Mouse (Mus musculus): ENCODE measurements around the gene Gm7579.
"Not testable (repeated sequence)": the region's sequence is repeated elsewhere in the genome, so short reads cannot be mapped to it uniquely, and the experiment has no call there.

The Gm7579 gene

DNA sequence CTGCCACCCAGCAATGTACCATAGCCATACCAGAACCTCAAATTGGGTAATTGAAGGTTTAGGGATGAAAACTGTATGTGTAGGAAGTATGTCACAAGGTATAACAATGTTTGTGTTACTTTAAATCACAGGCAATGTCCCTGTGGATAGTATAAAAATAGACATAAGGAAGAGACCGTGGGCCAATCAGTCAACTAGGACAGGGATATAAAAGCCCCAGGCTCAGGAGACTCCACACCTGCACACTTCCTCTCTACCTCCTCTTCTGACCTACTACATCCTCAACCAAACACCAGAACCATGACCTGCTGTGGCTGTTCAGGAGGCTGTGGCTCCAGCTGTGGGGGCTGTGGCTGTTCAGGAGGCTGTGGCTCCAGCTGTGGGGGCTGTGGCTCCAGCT, at the start of gene Gm7579:
TSS of gene Gm7579 (plus strand) at position 301 of the 400 bp plus-strand sequence.
- DNase-seq (ENCODE audit: low spot score), result no peak

DNA sequence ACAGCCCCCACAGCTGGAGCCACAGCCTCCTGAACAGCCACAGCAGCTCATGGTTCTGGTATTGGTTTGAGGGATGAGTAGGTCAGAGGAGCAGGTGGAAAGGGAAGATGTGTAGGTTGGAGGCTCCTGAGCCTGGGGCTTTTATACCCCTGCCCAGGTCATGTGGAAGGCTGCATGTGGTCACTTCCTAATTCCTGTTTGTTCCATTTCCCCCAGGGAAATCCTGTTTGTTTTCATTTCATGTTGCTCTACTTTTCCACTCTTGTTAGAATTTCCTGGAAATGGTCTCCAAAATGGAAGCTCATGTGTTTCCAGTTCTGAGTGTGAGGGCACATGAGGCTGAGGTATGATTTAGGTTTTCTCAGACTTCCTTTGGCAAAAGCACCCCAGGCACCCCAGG, 46.0 kb upstream of the Gm7579 start, which contains the start of gene Gm4553:
TSS of gene Gm4553 (minus strand) at position 101 of the 400 bp plus-strand sequence.
- not testable (repeated sequence) for DNase-seq (ENCODE audit: low spot score)

DNA sequence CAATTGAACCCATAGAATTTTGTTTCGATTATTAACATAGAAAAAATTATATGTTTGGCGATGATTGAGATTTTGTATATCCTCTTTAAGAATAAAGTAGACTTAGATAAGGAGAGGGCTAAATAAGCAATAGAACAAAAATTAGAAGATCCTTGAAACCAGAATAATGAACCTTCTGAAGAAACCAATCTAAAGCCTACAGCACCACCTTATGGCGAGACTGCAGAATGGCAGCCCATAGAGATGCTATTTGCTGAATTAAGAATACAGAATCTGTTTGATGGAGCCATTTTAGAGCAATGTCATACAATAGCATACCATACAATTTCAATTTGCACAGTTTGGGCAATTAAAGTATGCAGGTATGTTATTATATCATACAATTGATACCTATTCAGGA, 41.8 kb upstream of the Gm7579 start:
- no peak for DNase-seq (ENCODE audit: low spot score)

DNA sequence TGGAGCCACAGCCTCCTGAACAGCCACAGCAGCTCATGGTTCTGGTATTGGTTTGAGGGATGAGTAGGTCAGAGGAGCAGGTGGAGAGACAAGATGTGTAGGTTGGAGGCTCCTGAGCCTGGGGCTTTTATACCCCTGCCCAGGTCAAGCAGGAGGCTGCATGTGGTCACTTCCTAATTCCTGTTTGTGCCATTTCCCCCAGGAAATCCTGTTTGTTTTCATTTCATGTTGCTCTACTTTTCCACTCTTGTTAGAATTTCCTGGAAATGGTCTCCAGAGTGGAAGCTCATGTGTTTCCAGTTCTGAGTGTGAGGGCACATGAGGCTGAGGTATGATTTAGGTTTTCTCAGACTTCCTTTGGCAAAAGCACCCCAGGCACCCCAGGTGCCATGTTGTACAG, 35.8 kb upstream of the Gm7579 start, which contains the start of gene Krtap5-2:
TSS of gene Krtap5-2 (minus strand) at position 101 of the 400 bp plus-strand sequence.
- not testable (repeated sequence) for DNase-seq (ENCODE audit: low spot score)

DNA sequence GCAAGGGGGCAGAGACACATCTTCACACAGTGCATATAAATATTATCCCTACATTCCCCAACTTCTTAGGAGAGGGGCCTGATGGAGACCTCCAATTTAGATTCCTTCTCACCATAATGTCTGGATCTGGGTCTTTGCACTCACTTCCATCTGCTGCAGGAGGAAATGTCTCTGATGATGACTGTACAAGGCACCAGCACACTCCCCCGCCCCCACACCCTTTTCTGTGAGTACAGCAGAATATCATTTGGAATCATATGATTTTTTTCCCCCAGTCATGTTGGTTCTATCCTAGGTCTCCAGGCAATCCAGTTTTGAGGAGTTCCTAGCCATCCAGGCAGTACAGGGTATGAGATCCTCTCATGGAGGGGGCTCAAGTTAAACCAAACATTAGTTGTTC, 33.0 kb upstream of the Gm7579 start:
- DNase-seq (ENCODE audit: low spot score), result no peak

DNA sequence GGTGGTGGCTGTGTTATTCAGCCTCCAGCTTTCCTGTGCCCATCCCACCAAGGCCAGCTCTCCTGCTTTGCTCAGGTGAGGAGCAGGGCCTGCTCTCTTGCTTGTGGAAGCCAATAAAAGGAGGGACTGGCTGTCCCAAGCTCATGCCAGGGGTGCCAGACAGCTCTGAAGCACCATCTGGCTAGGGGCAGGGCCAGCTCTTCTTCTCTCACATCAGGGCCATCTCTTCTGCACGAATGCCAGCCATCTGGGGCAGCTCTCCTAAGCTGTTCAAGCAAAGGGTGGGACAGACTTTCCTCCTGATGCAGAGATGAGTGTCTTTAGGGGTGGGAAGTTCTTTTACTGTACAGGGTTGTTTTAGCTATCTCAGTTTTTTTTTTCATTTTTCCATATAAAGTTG, 30.6 kb upstream of the Gm7579 start:
- DNase-seq (ENCODE audit: low spot score), result no peak

DNA sequence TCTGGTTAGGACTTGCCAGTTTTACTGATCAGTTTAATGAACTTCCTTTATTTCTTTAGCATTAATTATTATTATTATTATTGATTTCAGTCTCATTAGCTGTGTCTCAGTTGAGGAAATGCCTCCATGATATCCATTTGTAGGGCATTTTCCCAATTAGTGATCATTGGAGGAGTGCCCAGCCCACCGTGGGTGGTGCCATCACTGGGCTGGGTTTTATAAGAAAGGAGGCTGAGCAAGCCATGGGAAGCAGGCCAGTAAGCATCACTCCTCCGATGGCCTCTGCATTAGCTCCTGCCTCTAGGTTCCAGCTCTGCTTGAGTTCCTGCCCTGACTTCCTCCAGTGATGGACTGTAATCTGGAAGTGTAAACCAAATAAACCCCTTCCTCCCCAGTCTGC, 23.5 kb upstream of the Gm7579 start:
- no peak for DNase-seq (ENCODE audit: low spot score)

DNA sequence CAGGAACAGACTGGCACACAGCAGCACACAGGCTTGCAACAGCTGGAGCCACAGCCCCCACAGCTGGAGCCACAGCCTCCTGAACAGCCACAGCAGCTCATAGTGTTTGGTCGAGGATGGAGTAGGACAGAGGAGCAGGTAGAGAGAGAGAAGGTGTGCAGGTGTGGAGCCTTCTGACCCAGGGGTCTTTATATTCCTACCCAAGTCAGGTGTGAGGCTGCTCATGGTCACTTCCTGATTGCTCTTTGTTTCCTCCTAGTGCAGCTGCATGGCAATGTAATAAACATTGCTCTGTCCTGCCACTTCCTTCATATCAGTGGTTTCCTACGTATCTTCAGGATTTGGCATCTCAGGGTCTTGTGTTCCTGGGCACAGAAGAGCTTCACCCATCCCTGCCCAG, 21.4 kb upstream of the Gm7579 start, which contains the start of gene Gm10153:
TSS of gene Gm10153 (minus strand) at position 101 of the 400 bp plus-strand sequence.
- DNase-seq (ENCODE audit: low spot score), result no peak

DNA sequence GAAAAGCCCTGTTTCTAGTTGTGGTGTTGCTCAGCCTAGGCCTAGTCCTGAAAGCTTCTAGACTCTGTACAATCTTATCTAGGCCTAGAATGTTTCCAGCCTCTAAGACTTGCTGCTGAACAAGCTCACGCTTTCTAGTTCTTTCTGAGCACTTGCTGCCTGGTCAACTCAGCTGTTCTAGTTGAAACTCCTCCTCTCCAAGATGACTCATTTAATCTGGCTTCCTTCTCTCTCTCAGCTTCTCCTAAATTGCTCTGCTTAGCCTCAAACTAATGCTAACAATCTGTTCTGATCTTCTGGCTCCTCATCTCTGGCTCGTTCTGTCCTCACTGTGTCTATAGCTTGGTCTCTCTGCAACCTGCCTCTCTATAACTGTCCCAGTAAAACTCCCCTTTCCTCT, 12.9 kb upstream of the Gm7579 start:
- DNase-seq (ENCODE audit: low spot score), result no peak

DNA sequence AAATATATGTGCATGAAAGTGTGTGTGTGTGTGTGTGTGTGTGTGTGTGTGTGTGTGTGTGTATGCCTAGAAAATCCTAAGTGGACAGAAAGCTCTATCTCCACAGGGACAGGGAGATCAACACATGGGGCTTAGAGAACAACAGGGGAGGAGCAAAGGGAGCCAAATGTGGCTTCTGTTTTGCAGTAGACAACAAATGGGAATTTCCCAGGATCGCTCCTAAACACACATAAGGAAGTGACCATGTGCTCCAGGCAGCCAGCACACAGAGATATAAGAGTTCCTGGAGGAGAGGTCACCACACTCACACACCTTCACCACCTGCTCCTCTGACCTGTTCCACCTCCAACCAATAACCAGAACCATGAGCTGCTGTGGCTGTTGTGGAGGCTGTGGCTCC, 10.6 kb upstream of the Gm7579 start, which contains the start of gene Krtap5-3:
TSS of gene Krtap5-3 (plus strand) at position 301 of the 400 bp plus-strand sequence.
- DNase-seq (ENCODE audit: low spot score), result no peak

DNA sequence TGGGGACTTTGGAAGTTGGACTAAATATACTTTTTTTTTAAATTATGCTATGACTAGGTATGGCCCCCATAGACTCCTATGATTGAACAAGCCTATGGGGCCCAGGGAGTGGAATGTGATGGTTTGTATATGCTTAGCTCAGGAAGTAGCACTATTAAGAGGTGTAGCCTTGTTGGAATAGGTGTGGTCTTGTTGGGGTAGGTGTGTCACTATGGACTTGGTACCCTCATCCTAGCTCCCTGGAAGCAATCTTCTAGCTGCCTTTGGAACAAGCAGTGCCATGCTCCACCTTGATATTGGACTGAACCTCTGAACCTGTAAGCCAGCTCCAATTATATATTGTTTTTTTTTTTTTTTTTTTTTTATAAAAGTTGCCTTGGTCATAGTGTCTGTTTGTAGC, 6.2 kb upstream of the Gm7579 start:
- no peak for DNase-seq (ENCODE audit: low spot score)

DNA sequence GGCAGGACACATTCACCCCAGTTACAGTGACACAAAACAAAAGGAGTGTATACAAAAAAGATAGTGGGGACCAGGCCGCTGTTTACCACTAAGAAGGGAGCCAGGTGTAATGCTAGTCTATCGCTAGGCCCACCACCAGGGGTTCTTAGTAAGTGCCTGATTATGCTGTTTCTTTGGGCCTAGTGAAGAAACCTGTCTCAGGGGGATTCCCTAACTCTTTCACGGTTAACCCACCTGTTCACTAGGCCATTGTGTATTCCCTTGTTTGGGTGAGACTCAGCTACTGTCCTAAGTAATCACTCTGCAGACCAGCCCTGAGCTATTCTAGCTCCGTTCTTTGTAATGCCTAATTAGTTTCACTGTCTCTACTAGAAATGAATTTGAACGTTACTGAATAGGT, 4.8 kb upstream of the Gm7579 start:
- not testable (repeated sequence) for DNase-seq (ENCODE audit: low spot score)

DNA sequence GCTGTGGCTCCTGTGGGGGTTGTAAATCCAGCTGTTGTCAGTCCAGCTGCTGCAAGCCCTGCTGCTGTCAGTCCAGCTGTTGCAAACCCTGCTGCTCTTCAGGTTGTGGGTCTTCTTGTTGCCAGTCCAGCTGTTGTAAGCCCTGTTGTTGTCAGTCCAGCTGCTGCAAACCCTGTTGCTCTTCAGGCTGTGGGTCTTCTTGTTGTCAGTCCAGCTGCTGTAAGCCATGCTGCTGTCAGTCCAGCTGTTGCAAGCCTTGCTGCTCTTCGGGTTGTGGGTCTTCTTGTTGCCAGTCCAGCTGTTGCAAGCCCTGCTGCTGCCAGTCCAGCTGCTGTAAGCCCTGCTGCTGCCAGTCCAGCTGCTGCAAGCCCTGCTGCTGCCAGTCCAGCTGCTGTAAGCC, 477 bp downstream of the Gm7579 start:
- not testable (repeated sequence) for DNase-seq (ENCODE audit: low spot score)

DNA sequence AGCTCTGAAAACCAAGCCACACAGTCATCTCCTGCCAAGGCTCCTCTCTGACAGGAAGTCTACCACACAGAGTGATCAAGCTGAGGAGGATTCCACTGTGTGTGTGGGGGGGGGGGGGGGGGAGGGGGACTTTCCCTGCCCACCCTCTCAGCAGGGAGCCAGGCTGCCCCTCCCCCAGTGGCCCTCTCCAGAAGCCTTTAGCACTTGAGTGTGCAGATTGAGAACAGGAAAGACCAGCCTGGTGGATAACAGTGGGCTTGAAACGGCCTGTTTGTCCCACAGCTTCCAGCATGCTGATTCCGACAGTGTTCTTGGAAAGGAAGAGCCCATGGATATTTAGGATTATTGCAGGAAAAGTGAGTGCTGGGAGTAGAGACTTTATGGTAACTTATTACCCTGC, 12.9 kb downstream of the Gm7579 start:
- no peak for DNase-seq (ENCODE audit: low spot score)

DNA sequence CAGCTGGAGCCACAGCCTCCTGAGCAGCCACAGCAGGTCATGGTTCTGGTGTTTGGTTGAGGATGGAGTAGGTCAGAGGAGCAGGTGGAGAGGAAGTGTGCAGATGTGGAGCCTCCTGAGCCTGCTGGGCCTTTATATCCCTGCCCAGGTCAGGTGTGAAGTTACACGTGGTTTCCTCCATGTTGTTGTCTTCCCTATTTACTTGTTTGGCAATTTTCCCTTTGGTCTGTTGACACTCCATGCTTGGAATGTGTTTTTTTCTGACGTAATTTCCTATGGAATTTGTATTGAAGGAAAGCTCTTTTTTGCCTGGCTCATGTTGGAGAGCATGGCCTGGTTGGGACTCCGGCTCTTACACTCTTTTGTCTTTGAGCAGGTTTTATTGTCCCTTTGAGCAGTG, 18.2 kb downstream of the Gm7579 start, which contains the start of gene Krtap5-5:
TSS of gene Krtap5-5 (minus strand) at position 101 of the 400 bp plus-strand sequence.
- DNase-seq (ENCODE audit: low spot score), result not testable (repeated sequence)

DNA sequence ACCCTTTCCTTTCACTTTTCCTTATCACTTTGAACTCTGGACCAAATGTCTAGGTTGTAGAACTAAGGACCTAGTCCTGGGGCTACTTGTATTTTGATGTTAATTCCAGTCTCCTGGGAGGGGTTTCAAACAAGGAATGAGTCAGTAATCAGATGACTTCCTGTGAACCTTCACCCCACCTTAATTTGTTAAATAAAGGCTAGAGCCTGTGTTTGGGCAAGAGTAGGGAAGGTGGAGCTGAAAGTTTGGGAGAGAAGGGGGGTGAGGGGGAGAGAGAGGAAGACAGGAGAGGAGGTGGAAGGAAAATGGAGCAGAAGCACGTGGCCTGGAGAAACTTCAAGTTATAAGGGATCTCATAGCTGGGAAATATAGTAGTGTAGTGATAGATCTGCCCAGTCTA, 19.9 kb downstream of the Gm7579 start:
- DNase-seq (ENCODE audit: low spot score), result no peak

DNA sequence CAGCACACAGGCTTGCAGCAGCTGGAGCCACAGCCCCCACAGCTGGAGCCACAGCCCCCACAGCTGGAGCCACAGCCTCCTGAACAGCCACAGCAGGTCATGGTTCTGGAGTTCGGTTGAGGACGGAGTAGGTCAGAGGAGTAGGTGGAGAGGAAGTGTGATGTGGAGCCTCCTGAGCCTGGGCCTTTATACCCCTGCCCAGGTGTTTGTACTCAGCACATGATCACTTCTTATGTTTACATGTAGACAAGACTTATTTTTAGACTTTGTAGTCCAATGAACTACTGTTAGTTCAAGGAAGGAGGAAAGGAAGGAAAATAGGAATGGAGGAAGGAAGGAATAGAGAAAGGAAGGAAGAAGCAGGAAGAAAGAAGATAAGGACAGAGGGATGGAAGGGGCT, 29.3 kb downstream of the Gm7579 start, which contains the start of gene Gm40460:
TSS of gene Gm40460 (minus strand) at position 101 of the 400 bp plus-strand sequence.
- no peak for DNase-seq (ENCODE audit: low spot score)

DNA sequence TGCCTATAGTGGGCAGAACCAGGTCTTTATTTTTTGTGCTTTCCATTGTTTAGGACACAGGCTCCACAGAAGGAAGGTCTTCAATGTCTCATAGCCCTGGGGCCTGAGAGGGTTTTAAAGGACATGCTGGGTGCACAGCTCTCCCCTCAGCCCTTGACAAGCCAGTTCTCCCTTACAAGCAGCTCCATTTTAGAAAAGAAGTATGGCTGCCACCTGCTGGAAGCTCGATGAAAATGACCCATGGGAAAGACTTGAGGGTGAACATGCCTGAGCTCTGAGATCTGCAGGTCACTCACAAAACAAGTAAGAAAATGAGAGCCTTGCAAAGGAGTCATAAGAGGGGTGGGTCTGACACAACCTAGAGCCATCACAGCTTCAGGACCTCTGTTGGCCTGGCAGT, 38.2 kb downstream of the Gm7579 start:
- no peak for DNase-seq (ENCODE audit: low spot score)

DNA sequence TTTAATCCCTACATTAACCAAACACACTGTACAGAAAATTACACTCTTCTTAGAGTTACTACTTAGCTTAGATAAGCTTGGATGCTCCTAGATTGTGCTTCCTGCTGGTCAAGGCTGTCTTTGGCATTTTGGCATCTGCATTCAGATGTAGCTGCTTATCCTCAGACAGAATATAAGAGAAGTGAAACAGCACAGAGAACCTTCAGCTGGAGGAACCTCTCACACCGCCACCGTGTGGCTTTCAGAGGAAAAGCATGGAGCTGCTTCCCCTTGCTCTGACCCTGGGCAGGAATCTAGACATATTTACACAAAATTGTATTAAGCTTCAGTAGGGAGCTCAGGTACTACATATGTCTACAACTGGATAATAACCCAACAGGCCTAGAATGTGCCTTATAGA, 43.9 kb downstream of the Gm7579 start:
- DNase-seq (ENCODE audit: low spot score), result no peak

DNA sequence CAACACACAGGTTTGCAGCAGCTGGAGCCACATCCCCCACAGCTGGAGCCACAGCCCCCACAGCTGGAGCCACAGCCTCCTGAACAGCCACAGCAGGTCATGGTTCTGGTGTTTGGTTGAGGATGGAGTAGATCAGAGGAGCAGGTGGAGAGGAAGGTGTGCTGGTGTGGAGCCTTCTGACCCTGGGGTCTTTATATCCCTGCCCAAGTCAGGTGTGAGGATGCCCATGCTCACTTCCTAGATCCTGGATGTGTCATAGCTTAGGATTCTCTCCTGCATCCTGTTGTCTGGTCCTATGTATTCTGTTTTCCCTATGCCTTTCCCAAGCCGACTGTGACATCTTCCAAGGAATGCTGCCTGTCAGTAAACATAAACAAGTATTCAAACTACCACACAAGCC, 46.6 kb downstream of the Gm7579 start, which contains the start of gene Gm2431:
TSS of gene Gm2431 (minus strand) at position 101 of the 400 bp plus-strand sequence.
- not testable (repeated sequence) for DNase-seq (ENCODE audit: low spot score)
